Comparison of ENCODE assay signal across 16 mouse cellular contexts in genomic region chr2:6196363-6196973, GRCm38 (mm10). TPM values are rescaled to one million over a fixed set of nuclear protein-coding genes. Genes with fewer than 3 reads are reported as not detected.
A peak's percentile ranks its signal among the peaks of the same experiment; 100 is the strongest.
DNase-seq lines count a peak whose midpoint lies in the region; ATAC-seq and TF ChIP-seq lines count a peak whose summit lies in the region.
"Had no signal": no experiment of that assay in that cellular context is flagged by ENCODE, and none has a peak within 500 bp of the region (broad histone marks: within the 10 kb centered on the region; RNA-seq: fewer than 3 reads in every experiment).

No protein-coding gene starts in this region.

- no peak overlapping the region for H3K4me2 ChIP-seq in forebrain, postnatal 0 days (ENCODE audit: low read depth)
- H3K4me2 ChIP-seq in intestine, embryonic 14.5 days (ENCODE audit: low read length), result peak overlapping the region; percentile 11; the same call in 1 of the 2 replicates
- 0 out of 2 replicates have a peak overlapping the region, but pooled peaks have one; percentile 23 for H3K4me2 ChIP-seq in midbrain, embryonic 14.5 days (ENCODE audit: low read length)
- H3K4me2 ChIP-seq: liver, embryonic 13.5 days had no signal

- H3K36me3 ChIP-seq in forebrain, postnatal 0 days (ENCODE audit: insufficient read depth), result no peaks in the 10 kb centered on the region
- H3K36me3 ChIP-seq in forebrain, embryonic 10.5 days (replicated peaks), result no peaks in the 10 kb centered on the region
- H3K36me3 ChIP-seq in intestine, embryonic 14.5 days (ENCODE audit: control insufficient read depth, insufficient read depth, low read length), result no peaks in the 10 kb centered on the region
- no peaks in the 10 kb centered on the region for H3K36me3 ChIP-seq in midbrain, embryonic 14.5 days (ENCODE audit: control insufficient read depth, insufficient read depth, low read length)
- H3K36me3 ChIP-seq: G1E; liver, embryonic 13.5 days had no signal

- no peak overlapping the region for H3K27ac ChIP-seq in forebrain, postnatal 0 days (ENCODE audit: low read depth, low read length)
- H3K27ac ChIP-seq in forebrain, embryonic 10.5 days, result no peak overlapping the region
- no peak overlapping the region for H3K27ac ChIP-seq in intestine, embryonic 14.5 days (ENCODE audit: low read depth)
- peak overlapping the region; percentile 17; the same call in 1 of the 2 replicates for H3K27ac ChIP-seq in midbrain, embryonic 14.5 days (replicated peaks; ENCODE audit: low read depth, low read length)
- H3K27ac ChIP-seq: kidney, postnatal 0 days; liver, embryonic 13.5 days had no signal

- 37% methylated on average over 10 of the region's 10 CpGs for WGBS in forebrain, postnatal 0 days
- 68% methylated on average over 10 of the region's 10 CpGs for WGBS in forebrain, embryonic 10.5 days
- 58% methylated on average over 10 of the region's 10 CpGs for WGBS in intestine, embryonic 14.5 days
- 19% methylated on average over 10 of the region's 10 CpGs for WGBS in midbrain, embryonic 14.5 days

- peaks cover 4% of the 10 kb centered on the region for H3K4me1 ChIP-seq in forebrain, postnatal 0 days (ENCODE audit: insufficient read depth)
- peaks cover 26% of the 10 kb centered on the region for H3K4me1 ChIP-seq in forebrain, embryonic 10.5 days
- H3K4me1 ChIP-seq in intestine, embryonic 14.5 days (replicated peaks; ENCODE audit: control insufficient read depth, insufficient read depth, low read length), result peaks cover 8% of the 10 kb centered on the region; the same call in 1 of the 2 replicates
- peaks cover 18% of the 10 kb centered on the region for H3K4me1 ChIP-seq in midbrain, embryonic 14.5 days (ENCODE audit: control insufficient read depth, insufficient read depth, low read length)

- no peak for TF ChIP-seq CTCF in forebrain, postnatal 0 days (IDR thresholded peaks at IDR 0.05; ENCODE audit: low read depth)

- H3K4me3 ChIP-seq in forebrain, postnatal 0 days (ENCODE audit: low read depth, low read length), result no peak overlapping the region
- H3K4me3 ChIP-seq in forebrain, embryonic 10.5 days, result no peak overlapping the region
- no peak overlapping the region for H3K4me3 ChIP-seq in intestine, embryonic 14.5 days (ENCODE audit: low read depth, low read length)
- H3K4me3 ChIP-seq in midbrain, embryonic 14.5 days (replicated peaks; ENCODE audit: low read depth, low read length), result no peak overlapping the region
- H3K4me3 ChIP-seq: liver, embryonic 13.5 days had no signal

- H3K27me3 ChIP-seq in forebrain, postnatal 0 days (ENCODE audit: insufficient read depth, low read length), result no peaks in the 10 kb centered on the region
- no peaks in the 10 kb centered on the region for H3K27me3 ChIP-seq in forebrain, embryonic 10.5 days (ENCODE audit: poor library complexity, severe bottlenecking)
- no peaks in the 10 kb centered on the region for H3K27me3 ChIP-seq in intestine, embryonic 14.5 days (replicated peaks; ENCODE audit: control insufficient read depth, insufficient read depth, low read length)
- H3K27me3 ChIP-seq in midbrain, embryonic 14.5 days (ENCODE audit: control insufficient read depth, insufficient read depth, low read length), result no peaks in the 10 kb centered on the region
- H3K27me3 ChIP-seq: liver, embryonic 13.5 days had no signal

- 0 out of 2 replicates have a peak, but pooled peaks have one; percentile 16 for ATAC-seq in forebrain, postnatal 0 days
- ATAC-seq in intestine, embryonic 14.5 days (replicated peaks; ENCODE audit: low FRiP score, low TSS enrichment, low read depth), result 0 out of 2 replicates have a peak, but pooled peaks have one; percentile 29
- peak; percentile 44 for ATAC-seq in midbrain, embryonic 14.5 days (ENCODE audit: low FRiP score, low TSS enrichment)

- DNase-seq in forebrain, postnatal 0 days, result peak; percentile 51
- DNase-seq in forebrain, embryonic 10.5 days (ENCODE audit: extremely low spot score, low spot score), result no peak
- peak; percentile 63 for DNase-seq in embryo, embryonic 10.5 days (ENCODE audit: low spot score)
- no peak for DNase-seq in intestine, embryonic 14.5 days (ENCODE audit: low spot score)
- peak; percentile 80 for DNase-seq in midbrain, embryonic 14.5 days
- no peak for DNase-seq in Muller cell, postnatal 12 days (ENCODE audit: inconsistent ontology term)
- DNase-seq in layer of hippocampus, postnatal 25 days (ENCODE audit: extremely low spot score in 1 of 2, low spot score in 1 of 2), result no peak
- no peak for DNase-seq in spleen, adult 18-20 months
- DNase-seq: B cell, adult 2 months; cerebellum, adult 8-10 months; heart, adult 11 months; heart, postnatal 14 days; liver, embryonic 13.5 days had no signal

- H3K9me3 ChIP-seq in forebrain, postnatal 0 days (ENCODE audit: low read length), result no peaks in the 10 kb centered on the region
- H3K9me3 ChIP-seq in forebrain, embryonic 10.5 days, result no peaks in the 10 kb centered on the region
- no peaks in the 10 kb centered on the region for H3K9me3 ChIP-seq in intestine, embryonic 14.5 days (ENCODE audit: control insufficient read depth, low read length)
- no peaks in the 10 kb centered on the region for H3K9me3 ChIP-seq in midbrain, embryonic 14.5 days (ENCODE audit: control insufficient read depth, low read length)
- H3K9me3 ChIP-seq: G1E; liver, embryonic 13.5 days had no signal

- H3K9ac ChIP-seq in forebrain, postnatal 0 days, result no peak overlapping the region
- H3K9ac ChIP-seq in intestine, embryonic 14.5 days (ENCODE audit: low read length), result no peak overlapping the region
- H3K9ac ChIP-seq in midbrain, embryonic 14.5 days (replicated peaks; ENCODE audit: low read length), result no peak overlapping the region
- H3K9ac ChIP-seq: liver, embryonic 13.5 days had no signal

RNA-seq across cellular contexts. Expression of gene Echdc3, which starts 16.4 kb away (rescaled TPM):
- 1.5 TPM in 2 replicates for total RNA-seq in forebrain, postnatal 0 days (2014; rRNA removed)
- 0.96 and 1.5 TPM in 2 replicates for polyA plus RNA-seq in forebrain, postnatal 0 days (2015; fragmentation: Nextera tagmentation; extraction: Ambion mirVana)
- 1.4 and 2.3 TPM in 2 replicates for polyA plus RNA-seq in forebrain, embryonic 10.5 days (2016; fragmentation: Nextera tagmentation; extraction: Ambion mirVana)
- 11.1 and 11.3 TPM in 2 replicates for polyA plus RNA-seq in intestine, embryonic 14.5 days (2014; fragmentation: Nextera tagmentation; extraction: Ambion mirVana)
- 0.70 and 1.4 TPM in 2 replicates for polyA plus RNA-seq in midbrain, embryonic 14.5 days (2014; fragmentation: Nextera tagmentation; extraction: Ambion mirVana)
- total RNA-seq in layer of hippocampus, postnatal 25 days (2021), result under 1 TPM; 0.66 to 0.85 TPM
- total RNA-seq: monocyte, adult 5-6 weeks had no signal
- polyA plus RNA-seq: G1E had no signal

Comparison
In these comparisons a context has a peak if more than half of its experiments do, and no peak if none do; other contexts are left out.
1. DNase-seq: peak in forebrain, postnatal 0 days (single experiment), embryo, embryonic 10.5 days (single experiment) and midbrain, embryonic 14.5 days (single experiment); none in forebrain, embryonic 10.5 days (single experiment), intestine, embryonic 14.5 days (single experiment), Muller cell, postnatal 12 days (single experiment), layer of hippocampus, postnatal 25 days (0 of 2) and spleen, adult 18-20 months (0 of 2).
2. Peak in every context shown above with its lines, with median percentiles within 50 percentile points of each other: ATAC-seq.